In the genomic region with DNA sequence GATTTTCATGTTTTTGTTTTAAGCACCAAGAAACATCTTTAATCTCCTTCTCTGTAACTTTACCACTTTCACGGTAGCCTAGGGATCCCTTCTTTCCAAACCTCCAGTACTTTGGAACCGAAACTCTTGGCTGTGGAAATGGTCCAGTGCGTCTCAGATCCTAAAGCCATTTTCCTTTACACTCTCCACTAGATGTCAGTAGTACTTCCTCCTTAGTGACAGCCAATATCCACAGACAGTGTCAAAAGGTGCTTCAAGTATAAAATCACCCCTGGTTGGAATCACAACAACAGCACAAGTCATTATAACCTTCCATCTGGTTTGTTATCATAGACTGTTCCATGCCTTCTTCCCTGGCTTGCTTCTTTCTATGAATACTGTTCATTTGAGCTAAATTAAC, we compare ENCODE assay signal across 22 mouse cellular contexts. TPM values are rescaled to one million over a fixed set of nuclear protein-coding genes. Genes with fewer than 3 reads are reported as not detected.
DNase-seq lines count a peak whose midpoint lies in the region; ATAC-seq and TF ChIP-seq lines count a peak whose summit lies in the region.
"Had no signal": no experiment of that assay in that cellular context is flagged by ENCODE, and none has a peak within 500 bp of the region (broad histone marks: within the 10 kb centered on the region; RNA-seq: fewer than 3 reads in every experiment).

No protein-coding gene starts in this region.

- dilution Hi-C loops in CH12.LX (cut with MboI; ENCODE audit: extremely low pct_ligation_motif_present, extremely low pct_unique_long_range_greater_than_20kb, low sequenced_read_pairs): no loop called here

- H3K36me3 ChIP-seq in forebrain, embryonic 14.5 days (ENCODE audit: control insufficient read depth, insufficient read depth, low read length): no peaks in the 10 kb centered on the region
- H3K36me3 ChIP-seq in forebrain, embryonic 11.5 days (ENCODE audit: control insufficient read depth, insufficient read depth, low read length): no peaks in the 10 kb centered on the region
- H3K36me3 ChIP-seq in CH12.LX (replicated peaks in 1 of 2; ENCODE audit: control insufficient read depth in 1 of 2, insufficient read depth in 1 of 2, low read length in 1 of 2): no peaks in the 10 kb centered on the region
- H3K36me3 ChIP-seq: embryonic facial prominence, embryonic 12.5 days; liver, embryonic 13.5 days; neural tube, embryonic 13.5 days had no signal

- no peak for ATAC-seq in forebrain, embryonic 14.5 days
- no peak for ATAC-seq in forebrain, embryonic 11.5 days (replicated peaks; ENCODE audit: low FRiP score)
- ATAC-seq: activated CD4-positive, CD25-positive, alpha-beta regulatory T cell, adult 4 months; hindbrain, embryonic 16.5 days had no signal

- H3K9me3 ChIP-seq in forebrain, embryonic 14.5 days (replicated peaks; ENCODE audit: control insufficient read depth, low read length): no peaks in the 10 kb centered on the region
- no peaks in the 10 kb centered on the region for H3K9me3 ChIP-seq in forebrain, embryonic 11.5 days (ENCODE audit: control insufficient read depth, low read length)
- H3K9me3 ChIP-seq in CH12.LX (replicated peaks; ENCODE audit: low read length): no peaks in the 10 kb centered on the region
- H3K9me3 ChIP-seq: embryonic facial prominence, embryonic 12.5 days; liver, embryonic 13.5 days; neural tube, embryonic 13.5 days had no signal

- no peak overlapping the region for H3K27ac ChIP-seq in forebrain, embryonic 14.5 days (ENCODE audit: low read depth, low read length)
- no peak overlapping the region for H3K27ac ChIP-seq in forebrain, embryonic 11.5 days (ENCODE audit: low read depth, low read length)
- H3K27ac ChIP-seq in layer of hippocampus, adult 2 months: no peak overlapping the region
- no peak overlapping the region for H3K27ac ChIP-seq in CH12.LX (ENCODE audit: insufficient read depth, low read depth)
- H3K27ac ChIP-seq: embryonic facial prominence, embryonic 12.5 days; liver, embryonic 13.5 days; neural tube, embryonic 13.5 days had no signal

- no peak overlapping the region for H3K4me3 ChIP-seq in forebrain, embryonic 14.5 days (ENCODE audit: low read depth, low read length)
- H3K4me3 ChIP-seq in forebrain, embryonic 11.5 days (ENCODE audit: low read depth, low read length): no peak overlapping the region
- H3K4me3 ChIP-seq in layer of hippocampus, adult 2 months: no peak overlapping the region
- no peak overlapping the region for H3K4me3 ChIP-seq in CH12.LX (replicated peaks in 1 of 3; ENCODE audit: low read depth in 2 of 3, low read length in 2 of 3, poor library complexity in 1 of 3)
- H3K4me3 ChIP-seq: embryonic facial prominence, embryonic 12.5 days; liver, embryonic 13.5 days; neural tube, embryonic 13.5 days had no signal

- H3K4me1 ChIP-seq in forebrain, embryonic 14.5 days (ENCODE audit: control insufficient read depth, insufficient read depth, low read length): no peaks in the 10 kb centered on the region
- 0 out of 2 replicates have a peak, but pooled peaks cover under 1% of the 10 kb centered on the region for H3K4me1 ChIP-seq in forebrain, embryonic 11.5 days (replicated peaks; ENCODE audit: control insufficient read depth, insufficient read depth, low read length)
- no peaks in the 10 kb centered on the region for H3K4me1 ChIP-seq in CH12.LX (ENCODE audit: control insufficient read depth in 1 of 2, insufficient read depth in 2 of 2)
- H3K4me1 ChIP-seq: embryonic facial prominence, embryonic 12.5 days; liver, embryonic 13.5 days had no signal

- TF ChIP-seq POLR2A in CH12.LX (IDR thresholded peaks at IDR 0.05; ENCODE audit: low read depth, low read length): no peak

- no peak overlapping the region for H3K4me2 ChIP-seq in forebrain, embryonic 14.5 days (ENCODE audit: low read length)
- H3K4me2 ChIP-seq in forebrain, embryonic 11.5 days (ENCODE audit: low read depth, low read length, severe bottlenecking): no peak overlapping the region
- H3K4me2 ChIP-seq in CH12.LX (ENCODE audit: insufficient read depth, low read depth, poor library complexity, severe bottlenecking): no peak overlapping the region
- H3K4me2 ChIP-seq: embryonic facial prominence, embryonic 12.5 days; liver, embryonic 13.5 days; neural tube, embryonic 13.5 days had no signal

- WGBS in forebrain, embryonic 14.5 days: 47% methylated on average over 3 of the region's 3 CpGs
- WGBS in forebrain, embryonic 11.5 days: 57% methylated on average over 3 of the region's 3 CpGs

- peak; percentile 68 for TF ChIP-seq CTCF in layer of hippocampus, adult 2 months (conservative IDR thresholded peaks at IDR 0.05)
- peak in 1 of 2 experiments; percentile 53; a peak in 2 of 4 replicates for TF ChIP-seq CTCF in CH12.LX (conservative IDR thresholded peaks at IDR 0.05 in 1 of 2, IDR thresholded peaks at IDR 0.05 in 1 of 2; ENCODE audit: low read depth in 2 of 2, low read length in 2 of 2)

- no peaks in the 10 kb centered on the region for H3K79me2 ChIP-seq in CH12.LX (replicated peaks; ENCODE audit: control insufficient read depth, extremely low read depth, insufficient read depth, poor library complexity, severe bottlenecking)

- no peaks in the 10 kb centered on the region for H3K27me3 ChIP-seq in forebrain, embryonic 14.5 days (replicated peaks; ENCODE audit: control insufficient read depth, insufficient read depth, low read length)
- peaks cover 3% of the 10 kb centered on the region; the same call in 1 of the 2 replicates for H3K27me3 ChIP-seq in forebrain, embryonic 11.5 days (ENCODE audit: control insufficient read depth, insufficient read depth, low read length)
- no peaks in the 10 kb centered on the region for H3K27me3 ChIP-seq in CH12.LX (replicated peaks)

- no peak overlapping the region for H3K9ac ChIP-seq in forebrain, embryonic 14.5 days (ENCODE audit: low read length)
- H3K9ac ChIP-seq in forebrain, embryonic 11.5 days (ENCODE audit: low read length): no peak overlapping the region
- no peak overlapping the region for H3K9ac ChIP-seq in CH12.LX (ENCODE audit: insufficient read depth, low read depth)
- H3K9ac ChIP-seq: embryonic facial prominence, embryonic 12.5 days; liver, embryonic 13.5 days; neural tube, embryonic 13.5 days had no signal

- TF ChIP-seq EP300 in CH12.LX (IDR thresholded peaks at IDR 0.05; ENCODE audit: low read length): no peak

- in situ Hi-C loops in CH12.LX (cut with MboI; ENCODE audit: low pct_ligation_motif_present, low pct_unique_long_range_greater_than_20kb, low sequenced_read_pairs): no loop called here

- peak; percentile 37 for DNase-seq in forebrain, embryonic 14.5 days (ENCODE audit: low spot score)
- no peak for DNase-seq in forebrain, embryonic 11.5 days (ENCODE audit: low spot score)
- DNase-seq in layer of hippocampus, adult 2 months (ENCODE audit: low spot score in 2 of 2): no peak
- DNase-seq in layer of hippocampus, adult 11-12 months (ENCODE audit: low spot score): no peak
- peak; percentile 17 for DNase-seq in CH12.LX (ENCODE audit: extremely low read depth)
- DNase-seq in embryo, embryonic 10.5 days (ENCODE audit: low spot score): peak; percentile 21
- no peak for DNase-seq in spleen, postnatal 36 days (ENCODE audit: low spot score in 2 of 2)
- DNase-seq in kidney, postnatal 25 days: no peak
- DNase-seq: adrenal gland, postnatal 36 days; cerebellum, adult 9-11 months; gastrocnemius, postnatal 10 days; heart, postnatal 14 days; kidney, adult 9 months; layer of hippocampus, postnatal 36 days; left cerebral cortex, postnatal 4 days; liver, embryonic 13.5 days; lung, postnatal 14 days had no signal

- peak; percentile 36 for TF ChIP-seq RAD21 in CH12.LX (IDR thresholded peaks at IDR 0.05; ENCODE audit: low read depth, low read length)

TF ChIP-seq in CH12.LX, 34 proteins besides CTCF, POLR2A, EP300 and RAD21:
- TF ChIP-seq SMC3 (IDR thresholded peaks at IDR 0.05; ENCODE audit: low read depth, low read length) (peak; percentile 27), MYC (IDR thresholded peaks at IDR 0.05; ENCODE audit: low read depth, low read length) (no peak)

RNA-seq across cellular contexts. Expression of a gene that starts 4.1 kb away (rescaled TPM):
- 7.3 and 11.3 TPM in 2 replicates for polyA plus RNA-seq in forebrain, embryonic 14.5 days (2014; fragmentation: Nextera tagmentation; extraction: Ambion mirVana)
- polyA plus RNA-seq in forebrain, embryonic 11.5 days (2014; fragmentation: Nextera tagmentation; extraction: Ambion mirVana): 1.4 and 1.8 TPM in 2 replicates
- 10 to 100 TPM; 12.7 to 14.6 TPM for total RNA-seq in layer of hippocampus, adult 2 months (2021)
- 0.08 and 0.17 TPM in 2 replicates for total RNA-seq in CH12.LX (2012; rRNA removed)
- not detected in 2 replicates for total RNA-seq in CH12.LX (2014; rRNA removed)
- polyA plus RNA-seq in CH12.LX (2012; ENCODE audit: insufficient read length, low read depth): 0.13 TPM in 1 of 2 replicates, not detected in the other
- total RNA-seq: adrenal gland, postnatal 36 days; megakaryocyte-erythroid progenitor cell, adult 5-6 weeks had no signal
- polyA plus RNA-seq: activated CD4-positive, CD25-positive, alpha-beta regulatory T cell, adult 4 months had no signal

Comparison
In these comparisons a context has a peak if more than half of its experiments do, and no peak if none do; other contexts are left out.
1. DNase-seq: peak in forebrain, embryonic 14.5 days (single experiment), CH12.LX (single experiment) and embryo, embryonic 10.5 days (single experiment); none in forebrain, embryonic 11.5 days (single experiment), layer of hippocampus, adult 2 months (0 of 2), layer of hippocampus, adult 11-12 months (single experiment), spleen, postnatal 36 days (0 of 2) and kidney, postnatal 25 days (0 of 2).